Mouse (Mus musculus) E14TG2a.4 (cell line): ENCODE measurements around the gene Eipr1.

Experiments
- CTCF ChIP-seq: conservative IDR thresholded peaks from 2 replicates; pipeline ENCODE4 v1.5.1; 2014; ENCODE audit warnings: low read length
- POU5F1 ChIP-seq: IDR thresholded peaks from 2 replicates; pipeline ENCODE4 v1.6.1; 2014; ENCODE audit warnings: low read length, borderline replicate concordance

DNA sequence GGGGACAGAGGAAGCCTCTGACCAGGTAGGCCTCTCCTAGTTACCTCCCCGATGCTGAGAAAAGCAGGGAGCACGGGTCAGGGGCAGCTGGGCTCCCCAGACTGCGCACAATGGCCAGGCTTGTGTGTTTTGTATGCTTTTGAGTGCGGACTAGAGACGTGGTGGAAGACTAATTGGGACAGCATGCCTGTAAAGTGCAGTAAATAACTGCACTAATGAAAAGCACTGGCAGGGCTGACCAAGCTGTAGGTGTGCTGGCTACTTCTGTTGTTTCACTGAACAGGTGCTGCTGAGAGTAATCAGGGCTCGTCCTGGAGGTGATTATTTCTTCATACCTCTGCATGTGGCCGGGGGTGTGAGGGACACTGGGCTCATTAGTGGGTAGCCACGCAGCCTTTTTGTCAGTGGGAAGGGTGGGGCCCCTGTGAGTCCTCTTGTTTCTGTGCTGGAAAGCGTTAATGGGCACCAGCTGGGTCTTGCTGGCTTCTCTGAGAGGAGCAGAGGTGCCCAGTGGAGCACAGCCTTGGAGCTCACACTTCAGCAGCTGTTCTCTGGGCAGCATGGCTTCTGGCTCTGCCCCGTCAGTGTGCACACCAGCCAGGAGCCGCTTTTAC, 48.3 kb downstream of the Eipr1 start:
- TF ChIP-seq CTCF (no peak), POU5F1 (no peak)
